Mouse (Mus musculus): ENCODE measurements around the gene Gabbr2. TPM values are rescaled to one million over a fixed set of nuclear protein-coding genes. Genes with fewer than 3 reads are reported as not detected.
A peak's percentile ranks its signal among the peaks of the same experiment; 100 is the strongest.

Gabbr2 gene
- polyA plus RNA-seq, 1 experiment from 2014 or later, result 0.12 TPM

GRCm38 (mm10) chr4:46986054-46986453, 5.6 kb downstream of the Gabbr2 start:
- peaks cover 30% of the 10 kb centered on the region for H3K27me3 ChIP-seq (replicated peaks)
- no peak overlapping the region for H3K9ac ChIP-seq
- no peak overlapping the region for H3K27ac ChIP-seq
- 0 out of 2 replicates have a peak, but pooled peaks cover 2% of the 10 kb centered on the region for H3K4me1 ChIP-seq
- no peak overlapping the region for H3K4me3 ChIP-seq (replicated peaks)
- H3K9me3 ChIP-seq, result no peaks in the 10 kb centered on the region
- no peaks in the 10 kb centered on the region for H3K36me3 ChIP-seq
- no peak overlapping the region for H3K4me2 ChIP-seq
- ATAC-seq (ENCODE audit: insufficient read depth, low FRiP score, low read depth), result no peak

- no peaks in the 10 kb centered on the region for H3K4me1 ChIP-seq
- H3K4me2 ChIP-seq, result no peak overlapping the region
- no peak overlapping the region for H3K9ac ChIP-seq
- no peak overlapping the region for H3K4me3 ChIP-seq (replicated peaks)
- H3K27me3 ChIP-seq (replicated peaks), result 0 out of 2 replicates have a peak, but pooled peaks cover 10% of the 10 kb centered on the region
- ATAC-seq (ENCODE audit: insufficient read depth, low FRiP score, low read depth), result no peak
- 58% methylated on average over 5 of the region's 5 CpGs for WGBS
- H3K9me3 ChIP-seq, result no peaks in the 10 kb centered on the region
- H3K27ac ChIP-seq, result no peak overlapping the region
- H3K36me3 ChIP-seq, result no peaks in the 10 kb centered on the region
These were observed 8.8 kb downstream of the Gabbr2 start for GRCm38 (mm10) chr4:46982912-46983311.

GRCm38 (mm10) chr4:46982094-46982493, 9.6 kb downstream of the Gabbr2 start:
- Histone ChIP-seq H3K4me2 (no peak overlapping the region), H3K4me1 (no peaks in the 10 kb centered on the region), H3K4me3 (replicated peaks) (no peak overlapping the region), H3K9ac (no peak overlapping the region), H3K9me3 (no peaks in the 10 kb centered on the region), H3K27ac (no peak overlapping the region), H3K36me3 (no peaks in the 10 kb centered on the region), H3K27me3 (replicated peaks) (0 out of 2 replicates have a peak, but pooled peaks cover 7% of the 10 kb centered on the region)
- WGBS, result 81% methylated on average over 4 of the region's 4 CpGs
- ATAC-seq (ENCODE audit: insufficient read depth, low FRiP score, low read depth), result no peak

GRCm38 (mm10) chr4:46978371-46978770, 13.3 kb downstream of the Gabbr2 start:
- Histone ChIP-seq H3K27ac (no peak overlapping the region), H3K9me3 (no peaks in the 10 kb centered on the region), H3K4me1 (no peaks in the 10 kb centered on the region), H3K27me3 (replicated peaks) (0 out of 2 replicates have a peak, but pooled peaks cover 3% of the 10 kb centered on the region), H3K9ac (no peak overlapping the region), H3K36me3 (no peaks in the 10 kb centered on the region), H3K4me3 (replicated peaks) (no peak overlapping the region), H3K4me2 (no peak overlapping the region)
- ATAC-seq (ENCODE audit: insufficient read depth, low FRiP score, low read depth), result no peak
- 86% methylated on average over 6 of the region's 6 CpGs for WGBS

GRCm38 (mm10) chr4:46977161-46977560, 14.5 kb downstream of the Gabbr2 start:
- ATAC-seq (ENCODE audit: insufficient read depth, low FRiP score, low read depth), result no peak

GRCm38 (mm10) chr4:46976671-46977071, 15.0 kb downstream of the Gabbr2 start:
- Histone ChIP-seq H3K9me3 (no peaks in the 10 kb centered on the region), H3K4me2 (no peak overlapping the region), H3K9ac (no peak overlapping the region), H3K36me3 (no peaks in the 10 kb centered on the region), H3K4me1 (no peaks in the 10 kb centered on the region), H3K4me3 (replicated peaks) (no peak overlapping the region), H3K27ac (no peak overlapping the region), H3K27me3 (replicated peaks) (0 out of 2 replicates have a peak, but pooled peaks cover 3% of the 10 kb centered on the region)
- no peak for ATAC-seq (ENCODE audit: insufficient read depth, low FRiP score, low read depth)
- WGBS, result 52% methylated on average over 11 of the region's 11 CpGs

More at GRCm38 (mm10) chr4:46977161-46977560, 14.5 kb downstream of the Gabbr2 start:
- H3K36me3 ChIP-seq, result no peaks in the 10 kb centered on the region
- H3K27me3 ChIP-seq (replicated peaks), result 0 out of 2 replicates have a peak, but pooled peaks cover 3% of the 10 kb centered on the region
- no peaks in the 10 kb centered on the region for H3K4me1 ChIP-seq
- no peak overlapping the region for H3K27ac ChIP-seq
- no peak overlapping the region for H3K9ac ChIP-seq
- no peaks in the 10 kb centered on the region for H3K9me3 ChIP-seq
- no peak overlapping the region for H3K4me2 ChIP-seq
- WGBS, result 85% methylated on average over 7 of the region's 7 CpGs
- H3K4me3 ChIP-seq (replicated peaks), result no peak overlapping the region

- H3K4me3 ChIP-seq (replicated peaks), result no peak overlapping the region
- no peak overlapping the region for H3K9ac ChIP-seq
- ATAC-seq (ENCODE audit: insufficient read depth, low FRiP score, low read depth), result no peak
- H3K27ac ChIP-seq, result no peak overlapping the region
- H3K27me3 ChIP-seq (replicated peaks), result no peaks in the 10 kb centered on the region
- no peaks in the 10 kb centered on the region for H3K4me1 ChIP-seq
- no peaks in the 10 kb centered on the region for H3K9me3 ChIP-seq
- 65% methylated on average over 10 of the region's 10 CpGs for WGBS
- no peak overlapping the region for H3K4me2 ChIP-seq
- no peaks in the 10 kb centered on the region for H3K36me3 ChIP-seq
These were observed 18.4 kb downstream of the Gabbr2 start for GRCm38 (mm10) chr4:46973322-46973721.

- H3K4me2 ChIP-seq, result no peak overlapping the region
- H3K9ac ChIP-seq, result no peak overlapping the region
- 83% methylated on average over 10 of the region's 10 CpGs for WGBS
- no peak for ATAC-seq (ENCODE audit: insufficient read depth, low FRiP score, low read depth)
- H3K4me3 ChIP-seq (replicated peaks), result no peak overlapping the region
- H3K36me3 ChIP-seq, result no peaks in the 10 kb centered on the region
- H3K27ac ChIP-seq, result no peak overlapping the region
- no peaks in the 10 kb centered on the region for H3K4me1 ChIP-seq
- H3K9me3 ChIP-seq, result no peaks in the 10 kb centered on the region
- H3K27me3 ChIP-seq (replicated peaks), result no peaks in the 10 kb centered on the region
These were observed 23.7 kb downstream of the Gabbr2 start for GRCm38 (mm10) chr4:46967981-46968380.

- no peak for ATAC-seq (ENCODE audit: insufficient read depth, low FRiP score, low read depth)
- Histone ChIP-seq H3K4me3 (replicated peaks) (no peak overlapping the region), H3K9me3 (no peaks in the 10 kb centered on the region), H3K27me3 (replicated peaks) (no peaks in the 10 kb centered on the region), H3K27ac (no peak overlapping the region), H3K4me1 (no peaks in the 10 kb centered on the region), H3K4me2 (no peak overlapping the region), H3K36me3 (no peaks in the 10 kb centered on the region), H3K9ac (no peak overlapping the region)
These were observed 25.1 kb downstream of the Gabbr2 start for GRCm38 (mm10) chr4:46966551-46966950.

GRCm38 (mm10) chr4:46961403-46961802, 30.3 kb downstream of the Gabbr2 start:
- 85% methylated on average over 2 of the region's 2 CpGs for WGBS
- Histone ChIP-seq H3K27me3 (replicated peaks) (no peaks in the 10 kb centered on the region), H3K4me3 (replicated peaks) (no peak overlapping the region), H3K9ac (no peak overlapping the region), H3K27ac (no peak overlapping the region), H3K9me3 (no peaks in the 10 kb centered on the region), H3K4me1 (no peaks in the 10 kb centered on the region), H3K36me3 (no peaks in the 10 kb centered on the region), H3K4me2 (no peak overlapping the region)
- ATAC-seq (ENCODE audit: insufficient read depth, low FRiP score, low read depth), result no peak

- 86% methylated on average over 10 of the region's 10 CpGs for WGBS
- no peaks in the 10 kb centered on the region for H3K9me3 ChIP-seq
- H3K36me3 ChIP-seq, result no peaks in the 10 kb centered on the region
- no peak overlapping the region for H3K9ac ChIP-seq
- H3K4me1 ChIP-seq, result no peaks in the 10 kb centered on the region
- H3K27me3 ChIP-seq (replicated peaks), result no peaks in the 10 kb centered on the region
- ATAC-seq (ENCODE audit: insufficient read depth, low FRiP score, low read depth), result no peak
- H3K4me3 ChIP-seq (replicated peaks), result no peak overlapping the region
- no peak overlapping the region for H3K27ac ChIP-seq
- H3K4me2 ChIP-seq, result no peak overlapping the region
These were observed 31.5 kb downstream of the Gabbr2 start for GRCm38 (mm10) chr4:46960208-46960607.

- WGBS, result 85% methylated on average over 6 of the region's 6 CpGs
- H3K27ac ChIP-seq, result no peak overlapping the region
- peak; percentile 58; the same call in 1 of the 2 replicates for ATAC-seq (ENCODE audit: insufficient read depth, low FRiP score, low read depth)
- H3K9me3 ChIP-seq, result no peaks in the 10 kb centered on the region
- H3K4me3 ChIP-seq (replicated peaks), result no peak overlapping the region
- no peaks in the 10 kb centered on the region for H3K27me3 ChIP-seq (replicated peaks)
- H3K9ac ChIP-seq, result no peak overlapping the region
- no peaks in the 10 kb centered on the region for H3K36me3 ChIP-seq
- H3K4me1 ChIP-seq, result no peaks in the 10 kb centered on the region
- H3K4me2 ChIP-seq, result no peak overlapping the region
These were observed 31.9 kb downstream of the Gabbr2 start for GRCm38 (mm10) chr4:46959776-46960175.

GRCm38 (mm10) chr4:46957955-46958354, 33.7 kb downstream of the Gabbr2 start:
- Histone ChIP-seq H3K36me3 (no peaks in the 10 kb centered on the region), H3K9ac (no peak overlapping the region), H3K4me2 (no peak overlapping the region), H3K4me3 (replicated peaks) (no peak overlapping the region), H3K4me1 (no peaks in the 10 kb centered on the region), H3K27me3 (replicated peaks) (no peaks in the 10 kb centered on the region), H3K27ac (no peak overlapping the region), H3K9me3 (no peaks in the 10 kb centered on the region)
- WGBS, result 86% methylated on average over 7 of the region's 7 CpGs
- no peak for ATAC-seq (ENCODE audit: insufficient read depth, low FRiP score, low read depth)
